Mouse (Mus musculus): ENCODE results near the gene Gimap4. TPM values are rescaled to one million over a fixed set of nuclear protein-coding genes. Genes with fewer than 3 reads are reported as not detected.

The Gimap4 gene
- total and polyA plus RNA-seq, 3 experiments = 113 to 264 (median 203) TPM

DNA sequence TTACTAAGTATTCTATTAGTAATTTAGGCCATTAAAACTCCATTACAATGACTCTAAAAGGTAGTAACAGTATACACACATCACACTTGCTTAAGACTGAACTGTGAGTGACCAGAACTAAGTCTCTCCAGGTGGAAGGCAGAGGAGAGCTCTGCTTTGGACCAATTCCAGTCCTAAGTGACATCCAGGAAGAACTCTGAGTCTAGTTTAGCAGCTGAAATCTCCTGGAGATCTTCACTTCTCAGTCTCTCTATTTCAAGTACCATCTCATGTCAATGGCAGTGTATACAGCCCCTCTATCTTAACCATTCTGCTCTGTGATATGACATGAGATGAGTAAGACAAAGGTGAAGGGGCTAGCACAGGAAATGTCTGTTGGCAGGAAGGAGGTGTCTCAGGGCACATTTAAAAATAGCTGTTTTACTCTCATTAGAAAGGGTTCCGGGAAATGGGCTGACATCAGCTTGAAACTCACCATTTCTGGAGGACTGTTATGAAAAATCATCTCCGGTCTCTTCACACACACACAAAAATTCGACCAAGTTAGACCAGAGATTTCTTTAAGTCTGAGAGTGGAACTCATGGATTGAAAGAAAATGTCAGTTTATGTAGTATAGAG lies 2.8 kb upstream of the Gimap4 start:
- TF ChIP-seq RCOR1 (conservative IDR thresholded peaks at IDR 0.05; ENCODE audit: low read depth, low read length) (0 out of 2 replicates have a peak, but pooled peaks have one; percentile 32), MEF2A (IDR thresholded peaks at IDR 0.05; ENCODE audit: borderline replicate concordance, low read depth, low read length) (peak; percentile 98), KAT2A (IDR thresholded peaks at IDR 0.05; ENCODE audit: insufficient replicate concordance, low read length) (no peak), MAX (IDR thresholded peaks at IDR 0.05; ENCODE audit: low read length) (peak; percentile 26; the same call in 1 of the 2 replicates), HCFC1 (IDR thresholded peaks at IDR 0.05; ENCODE audit: low read depth, low read length) (no peak; the same call in 1 of the 2 replicates), UBTF (IDR thresholded peaks at IDR 0.05; ENCODE audit: low read depth, low read length) (no peak), CTCF (conservative IDR thresholded peaks at IDR 0.05 in 1 of 2, IDR thresholded peaks at IDR 0.05 in 1 of 2; ENCODE audit: low read depth in 2 of 2, low read length in 2 of 2) (no peak), SIN3A (IDR thresholded peaks at IDR 0.05; ENCODE audit: low read length) (0 out of 2 replicates have a peak, but pooled peaks have one; percentile 60), MXI1 (IDR thresholded peaks at IDR 0.05; ENCODE audit: low read depth, low read length) (no peak), JUN (IDR thresholded peaks at IDR 0.05; ENCODE audit: insufficient read depth, low read depth, low read length) (peak; percentile 89), CHD2 (IDR thresholded peaks at IDR 0.05; ENCODE audit: low read length) (peak; percentile 56; the same call in 1 of the 2 replicates), EP300 (IDR thresholded peaks at IDR 0.05; ENCODE audit: low read length) (peak; percentile 92), ZKSCAN1 (IDR thresholded peaks at IDR 0.05; ENCODE audit: borderline replicate concordance, low read depth, low read length) (no peak), SMC3 (IDR thresholded peaks at IDR 0.05; ENCODE audit: low read depth, low read length) (no peak; the same call in 1 of the 2 replicates), USF2 (conservative IDR thresholded peaks at IDR 0.05; ENCODE audit: low read depth, low read length) (no peak), CHD1 (IDR thresholded peaks at IDR 0.05; ENCODE audit: low read depth, low read length) (peak; percentile 88), BHLHE40 (IDR thresholded peaks at IDR 0.05; ENCODE audit: low read depth, low read length) (peak; percentile 80), JUND (conservative IDR thresholded peaks at IDR 0.05; ENCODE audit: low read depth, low read length) (peak; percentile 90), POLR2A (IDR thresholded peaks at IDR 0.05; ENCODE audit: low read depth, low read length) (peak; percentile 37; the same call in 1 of the 2 replicates), TBP (conservative IDR thresholded peaks at IDR 0.05; ENCODE audit: low read depth, low read length) (0 out of 2 replicates have a peak, but pooled peaks have one; percentile 63), NELFE (IDR thresholded peaks at IDR 0.05; ENCODE audit: low read depth, low read length) (0 out of 2 replicates have a peak, but pooled peaks have one; percentile 26), ZMIZ1 (IDR thresholded peaks at IDR 0.05; ENCODE audit: low read depth, low read length) (peak; percentile 54; the same call in 1 of the 2 replicates), USF1 (IDR thresholded peaks at IDR 0.05; ENCODE audit: low read depth, low read length) (no peak), ZC3H11A (IDR thresholded peaks at IDR 0.05; ENCODE audit: low read depth, low read length) (no peak), ELF1 (IDR thresholded peaks at IDR 0.05; ENCODE audit: low read depth, low read length) (peak; percentile 70), ZNF384 (IDR thresholded peaks at IDR 0.05; ENCODE audit: low read depth, low read length) (no peak), NRF1 (IDR thresholded peaks at IDR 0.05; ENCODE audit: low read depth, low read length) (no peak), MAFK (IDR thresholded peaks at IDR 0.05; ENCODE audit: insufficient replicate concordance, low read length) (peak; percentile 61), GABPA (IDR thresholded peaks at IDR 0.05; ENCODE audit: insufficient replicate concordance, low read depth, low read length) (no peak), TCF12 (IDR thresholded peaks at IDR 0.05; ENCODE audit: low read depth, low read length) (peak; percentile 87), POLR2AphosphoS2 (IDR thresholded peaks at IDR 0.05; ENCODE audit: low read depth, low read length) (no peak), PAX5 (IDR thresholded peaks at IDR 0.05; ENCODE audit: low read length) (no peak), E2F4 (IDR thresholded peaks at IDR 0.05; ENCODE audit: insufficient replicate concordance, low read depth, low read length) (no peak), RAD21 (IDR thresholded peaks at IDR 0.05; ENCODE audit: low read depth, low read length) (no peak; the same call in 1 of the 2 replicates), MAZ (IDR thresholded peaks at IDR 0.05; ENCODE audit: low read depth, low read length) (peak; percentile 40; the same call in 1 of the 2 replicates), ETS1 (conservative IDR thresholded peaks at IDR 0.05; ENCODE audit: low read depth, low read length) (peak; percentile 96), IRF4 (IDR thresholded peaks at IDR 0.05; ENCODE audit: low read depth, low read length) (peak; percentile 92), MYC (IDR thresholded peaks at IDR 0.05; ENCODE audit: low read depth, low read length) (peak; percentile 73; the same call in 1 of the 2 replicates)
- Histone ChIP-seq H3K79me2 (replicated peaks; ENCODE audit: control insufficient read depth, extremely low read depth, insufficient read depth, poor library complexity, severe bottlenecking) (peaks cover 44% of the 10 kb centered on the region), H3K4me3 (replicated peaks in 1 of 3; ENCODE audit: low read depth in 2 of 3, low read length in 2 of 3, poor library complexity in 1 of 3) (no peak overlapping the region), H3K27ac (ENCODE audit: insufficient read depth, low read depth) (peak overlapping the region; percentile 98), H3K4me1 (ENCODE audit: control insufficient read depth in 1 of 2, insufficient read depth in 2 of 2) (peaks cover 17 to 58% of the 10 kb centered on the region in 2 experiments), H3K9ac (ENCODE audit: insufficient read depth, low read depth) (peak overlapping the region; percentile 86), H3K4me2 (ENCODE audit: insufficient read depth, low read depth, poor library complexity, severe bottlenecking) (peak overlapping the region; percentile 75), H3K27me3 (replicated peaks) (no peaks in the 10 kb centered on the region), H3K36me3 (replicated peaks in 1 of 2; ENCODE audit: control insufficient read depth in 1 of 2, insufficient read depth in 1 of 2, low read length in 1 of 2) (peaks cover 0 to 13% of the 10 kb centered on the region in 2 experiments), H3K9me3 (replicated peaks; ENCODE audit: low read length) (no peaks in the 10 kb centered on the region)
- peak; percentile 82 for DNase-seq (ENCODE audit: extremely low read depth)
- in situ Hi-C loops (cut with MboI; ENCODE audit: low pct_ligation_motif_present, low pct_unique_long_range_greater_than_20kb, low sequenced_read_pairs) = loop anchor here (5.0 kb wide), 1 partner anchor 34 kb away; the partner anchor contains the start of gene Gimap8
- dilution Hi-C loops (cut with MboI; ENCODE audit: extremely low pct_ligation_motif_present, extremely low pct_unique_long_range_greater_than_20kb, low sequenced_read_pairs) = no loop called here
